Mouse (Mus musculus): Measurements from ENCODE around the gene Ppat. TPM values are rescaled to one million over a fixed set of nuclear protein-coding genes. Genes with fewer than 3 reads are reported as not detected.

The Ppat gene
- total and polyA plus RNA-seq, 3 experiments: 65.8 to 156 (median 118) TPM

- Histone ChIP-seq H3K9ac (ENCODE audit: insufficient read depth, low read depth) (no peak overlapping the region), H3K4me2 (ENCODE audit: insufficient read depth, low read depth, poor library complexity, severe bottlenecking) (no peak overlapping the region), H3K27ac (ENCODE audit: insufficient read depth, low read depth) (no peak overlapping the region), H3K79me2 (replicated peaks; ENCODE audit: control insufficient read depth, extremely low read depth, insufficient read depth, poor library complexity, severe bottlenecking) (peaks cover 86% of the 10 kb centered on the region), H3K9me3 (replicated peaks; ENCODE audit: low read length) (no peaks in the 10 kb centered on the region), H3K36me3 (replicated peaks in 1 of 2; ENCODE audit: control insufficient read depth in 1 of 2, insufficient read depth in 1 of 2, low read length in 1 of 2) (peaks cover 5 to 56% of the 10 kb centered on the region in 2 experiments), H3K4me3 (replicated peaks in 1 of 3; ENCODE audit: low read depth in 2 of 3, low read length in 2 of 3, poor library complexity in 1 of 3) (no peak overlapping the region), H3K4me1 (ENCODE audit: control insufficient read depth in 1 of 2, insufficient read depth in 2 of 2) (peaks cover 14 to 74% of the 10 kb centered on the region in 2 experiments; a peak in 3 of 4 replicates), H3K27me3 (replicated peaks) (no peaks in the 10 kb centered on the region)
- TF ChIP-seq MXI1 (IDR thresholded peaks at IDR 0.05; ENCODE audit: low read depth, low read length): no peak
- no peak for TF ChIP-seq POLR2AphosphoS2 (IDR thresholded peaks at IDR 0.05; ENCODE audit: low read depth, low read length)
- no peak for TF ChIP-seq ZKSCAN1 (IDR thresholded peaks at IDR 0.05; ENCODE audit: borderline replicate concordance, low read depth, low read length)
- TF ChIP-seq POLR2A (IDR thresholded peaks at IDR 0.05; ENCODE audit: low read depth, low read length): no peak
- TF ChIP-seq BHLHE40 (IDR thresholded peaks at IDR 0.05; ENCODE audit: low read depth, low read length): no peak
- no peak for TF ChIP-seq NELFE (IDR thresholded peaks at IDR 0.05; ENCODE audit: low read depth, low read length)
- no peak for TF ChIP-seq MAFK (IDR thresholded peaks at IDR 0.05; ENCODE audit: insufficient replicate concordance, low read length)
- TF ChIP-seq NRF1 (IDR thresholded peaks at IDR 0.05; ENCODE audit: low read depth, low read length): no peak
- no peak for TF ChIP-seq ETS1 (conservative IDR thresholded peaks at IDR 0.05; ENCODE audit: low read depth, low read length)
- no peak for TF ChIP-seq ELF1 (IDR thresholded peaks at IDR 0.05; ENCODE audit: low read depth, low read length)
- no peak for TF ChIP-seq MEF2A (IDR thresholded peaks at IDR 0.05; ENCODE audit: borderline replicate concordance, low read depth, low read length)
- TF ChIP-seq RCOR1 (conservative IDR thresholded peaks at IDR 0.05; ENCODE audit: low read depth, low read length): no peak
- no peak for TF ChIP-seq MAZ (IDR thresholded peaks at IDR 0.05; ENCODE audit: low read depth, low read length)
- TF ChIP-seq MYC (IDR thresholded peaks at IDR 0.05; ENCODE audit: low read depth, low read length): no peak
- no peak for TF ChIP-seq EP300 (IDR thresholded peaks at IDR 0.05; ENCODE audit: low read length)
- no peak for DNase-seq (ENCODE audit: extremely low read depth)
- in situ Hi-C loops (cut with MboI; ENCODE audit: low pct_ligation_motif_present, low pct_unique_long_range_greater_than_20kb, low sequenced_read_pairs) (no loop called here), dilution Hi-C loops (cut with MboI; ENCODE audit: extremely low pct_ligation_motif_present, extremely low pct_unique_long_range_greater_than_20kb, low sequenced_read_pairs) (no loop called here)
Observed at GRCm38 (mm10) chr5:76944965-76945677, 6.3 kb downstream of the Ppat start.

- H3K27me3 ChIP-seq (replicated peaks): no peaks in the 10 kb centered on the region
- no peak overlapping the region for H3K4me2 ChIP-seq (ENCODE audit: insufficient read depth, low read depth, poor library complexity, severe bottlenecking)
- H3K4me3 ChIP-seq (replicated peaks in 1 of 3; ENCODE audit: low read depth in 2 of 3, low read length in 2 of 3, poor library complexity in 1 of 3): no peak overlapping the region
- no peak overlapping the region for H3K9ac ChIP-seq (ENCODE audit: insufficient read depth, low read depth)
- TF ChIP-seq BHLHE40 (IDR thresholded peaks at IDR 0.05; ENCODE audit: low read depth, low read length) (no peak), USF2 (conservative IDR thresholded peaks at IDR 0.05; ENCODE audit: low read depth, low read length) (no peak), USF1 (IDR thresholded peaks at IDR 0.05; ENCODE audit: low read depth, low read length) (no peak), MAX (IDR thresholded peaks at IDR 0.05; ENCODE audit: low read length) (no peak), ELF1 (IDR thresholded peaks at IDR 0.05; ENCODE audit: low read depth, low read length) (no peak), RAD21 (IDR thresholded peaks at IDR 0.05; ENCODE audit: low read depth, low read length) (no peak), CHD1 (IDR thresholded peaks at IDR 0.05; ENCODE audit: low read depth, low read length) (no peak), CHD2 (IDR thresholded peaks at IDR 0.05; ENCODE audit: low read length) (no peak), ZMIZ1 (IDR thresholded peaks at IDR 0.05; ENCODE audit: low read depth, low read length) (no peak), ZKSCAN1 (IDR thresholded peaks at IDR 0.05; ENCODE audit: borderline replicate concordance, low read depth, low read length) (no peak), HCFC1 (IDR thresholded peaks at IDR 0.05; ENCODE audit: low read depth, low read length) (no peak), MEF2A (IDR thresholded peaks at IDR 0.05; ENCODE audit: borderline replicate concordance, low read depth, low read length) (no peak), MXI1 (IDR thresholded peaks at IDR 0.05; ENCODE audit: low read depth, low read length) (no peak), UBTF (IDR thresholded peaks at IDR 0.05; ENCODE audit: low read depth, low read length) (no peak), POLR2A (IDR thresholded peaks at IDR 0.05; ENCODE audit: low read depth, low read length) (no peak), CTCF (conservative IDR thresholded peaks at IDR 0.05 in 1 of 2, IDR thresholded peaks at IDR 0.05 in 1 of 2; ENCODE audit: low read depth in 2 of 2, low read length in 2 of 2) (no peak)
- peaks cover 69% of the 10 kb centered on the region for H3K79me2 ChIP-seq (replicated peaks; ENCODE audit: control insufficient read depth, extremely low read depth, insufficient read depth, poor library complexity, severe bottlenecking)
- no peak for DNase-seq (ENCODE audit: extremely low read depth)
- H3K36me3 ChIP-seq (replicated peaks in 1 of 2; ENCODE audit: control insufficient read depth in 1 of 2, insufficient read depth in 1 of 2, low read length in 1 of 2): peaks cover 9 to 54% of the 10 kb centered on the region in 2 experiments
- no peaks in the 10 kb centered on the region for H3K9me3 ChIP-seq (replicated peaks; ENCODE audit: low read length)
- dilution Hi-C loops (cut with MboI; ENCODE audit: extremely low pct_ligation_motif_present, extremely low pct_unique_long_range_greater_than_20kb, low sequenced_read_pairs) (no loop called here), in situ Hi-C loops (cut with MboI; ENCODE audit: low pct_ligation_motif_present, low pct_unique_long_range_greater_than_20kb, low sequenced_read_pairs) (no loop called here)
- no peak overlapping the region for H3K27ac ChIP-seq (ENCODE audit: insufficient read depth, low read depth)
- H3K4me1 ChIP-seq (ENCODE audit: control insufficient read depth in 1 of 2, insufficient read depth in 2 of 2): peaks cover 8 to 60% of the 10 kb centered on the region in 2 experiments; a peak in 3 of 4 replicates
Observed at GRCm38 (mm10) chr5:76942505-76942904, 8.9 kb downstream of the Ppat start.
